ENCODE assay signal across 9 mouse cellular contexts in genomic region chr15:103014166-103015008, GRCm38 (mm10). TPM values are rescaled to one million over a fixed set of nuclear protein-coding genes. Genes with fewer than 3 reads are reported as not detected.
DNase-seq lines count a peak whose midpoint lies in the region; ATAC-seq lines count a peak whose summit lies in the region.
"Had no signal": no experiment of that assay in that cellular context is flagged by ENCODE, and none has a peak within 500 bp of the region (broad histone marks: within the 10 kb centered on the region; RNA-seq: fewer than 3 reads in every experiment).

No protein-coding gene starts in this region.

- H3K9me3 ChIP-seq in heart, embryonic 14.5 days (ENCODE audit: control insufficient read depth, low read length) = no peaks in the 10 kb centered on the region
- no peaks in the 10 kb centered on the region for H3K9me3 ChIP-seq in intestine, embryonic 15.5 days
- H3K9me3 ChIP-seq in midbrain, embryonic 11.5 days (ENCODE audit: control insufficient read depth, low read length) = no peaks in the 10 kb centered on the region

- no peak overlapping the region for H3K27ac ChIP-seq in heart, embryonic 14.5 days (replicated peaks in 1 of 2; ENCODE audit: control insufficient read depth in 1 of 2, insufficient read depth in 1 of 2, low read depth in 2 of 2, low read length in 2 of 2)
- peak overlapping the region; percentile 95 for H3K27ac ChIP-seq in intestine, embryonic 15.5 days
- H3K27ac ChIP-seq in midbrain, embryonic 11.5 days (ENCODE audit: low read depth, low read length) = no peak overlapping the region
- H3K27ac ChIP-seq: liver, embryonic 14.5 days had no signal

- no peak for DNase-seq in heart, adult 8-10 months (ENCODE audit: low spot score)
- peak; percentile 81 for DNase-seq in embryo, embryonic 9.5 days (ENCODE audit: extremely low spot score)
- DNase-seq in midbrain, embryonic 11.5 days (ENCODE audit: low spot score, missing footprints) = peak; percentile 94
- no peak for DNase-seq in left cerebral cortex, postnatal 14 days (ENCODE audit: low spot score in 2 of 2)
- no peak for DNase-seq in layer of hippocampus, postnatal 36 days
- DNase-seq in layer of hippocampus, adult 11-12 months (ENCODE audit: low spot score) = no peak

- H3K36me3 ChIP-seq in heart, embryonic 14.5 days (ENCODE audit: control insufficient read depth, insufficient read depth, low read length) = no peaks in the 10 kb centered on the region
- H3K36me3 ChIP-seq in intestine, embryonic 15.5 days = no peaks in the 10 kb centered on the region
- H3K36me3 ChIP-seq in midbrain, embryonic 11.5 days (ENCODE audit: control insufficient read depth, insufficient read depth, low read length) = no peaks in the 10 kb centered on the region

- H3K4me1 ChIP-seq in heart, embryonic 14.5 days (ENCODE audit: control insufficient read depth in 2 of 2, insufficient read depth in 2 of 2, low read length in 2 of 2) = 0 out of 4 replicates have a peak, but pooled peaks cover 0 to 4% of the 10 kb centered on the region in 2 experiments
- H3K4me1 ChIP-seq in intestine, embryonic 15.5 days (replicated peaks) = peaks cover 28% of the 10 kb centered on the region
- H3K4me1 ChIP-seq in midbrain, embryonic 11.5 days (ENCODE audit: control insufficient read depth, insufficient read depth, low read length) = no peaks in the 10 kb centered on the region

- intact Hi-C loops in left cerebral cortex, postnatal 14 days (cut with DNase I) = no loop called here

- no peak for ATAC-seq in heart, embryonic 14.5 days (ENCODE audit: insufficient number of reproducible peaks, insufficient read depth, low FRiP score, low read depth)
- ATAC-seq in intestine, embryonic 15.5 days = peak; percentile 61
- ATAC-seq in midbrain, embryonic 11.5 days (ENCODE audit: low FRiP score) = no peak

- no peak overlapping the region for H3K9ac ChIP-seq in heart, embryonic 14.5 days (ENCODE audit: low read length)
- peak overlapping the region; percentile 56 for H3K9ac ChIP-seq in intestine, embryonic 15.5 days
- H3K9ac ChIP-seq in midbrain, embryonic 11.5 days (ENCODE audit: low read length) = no peak overlapping the region
- H3K9ac ChIP-seq: liver, embryonic 14.5 days had no signal

- 1% methylated on average over 46 of the region's 57 CpGs for WGBS in heart, embryonic 14.5 days
- 2% methylated on average over 57 of the region's 57 CpGs for WGBS in intestine, embryonic 15.5 days
- 1% methylated on average over 57 of the region's 57 CpGs for WGBS in midbrain, embryonic 11.5 days

- H3K4me2 ChIP-seq in heart, embryonic 14.5 days (ENCODE audit: low read length) = peak overlapping the region; percentile 35
- peak overlapping the region; percentile 72 for H3K4me2 ChIP-seq in intestine, embryonic 15.5 days (replicated peaks)
- H3K4me2 ChIP-seq in midbrain, embryonic 11.5 days = no peak overlapping the region

- H3K27me3 ChIP-seq in heart, embryonic 14.5 days (ENCODE audit: control insufficient read depth, insufficient read depth, low read length) = peaks cover 98% of the 10 kb centered on the region
- H3K27me3 ChIP-seq in intestine, embryonic 15.5 days (replicated peaks) = peaks cover 88% of the 10 kb centered on the region
- H3K27me3 ChIP-seq in midbrain, embryonic 11.5 days (ENCODE audit: control insufficient read depth, insufficient read depth, low read length) = peaks cover 99% of the 10 kb centered on the region

- peak overlapping the region in 1 of 2 experiments; percentile 24; a peak in 2 of 4 replicates for H3K4me3 ChIP-seq in heart, embryonic 14.5 days (ENCODE audit: control insufficient read depth in 1 of 2, insufficient read depth in 1 of 2, low read depth in 1 of 2, low read length in 2 of 2)
- peak overlapping the region; percentile 32 for H3K4me3 ChIP-seq in intestine, embryonic 15.5 days (replicated peaks)
- no peak overlapping the region for H3K4me3 ChIP-seq in midbrain, embryonic 11.5 days (ENCODE audit: low read depth, low read length)

RNA-seq across cellular contexts. Expression of gene Hoxc4, which starts 4.3 kb away (rescaled TPM):
- polyA plus RNA-seq in heart, embryonic 14.5 days (2014; fragmentation: Nextera tagmentation; extraction: Ambion mirVana) = 0.30 TPM in 1 of 2 replicates, not detected in the other
- not detected for total RNA-seq in heart, adult 8-10 months (2022)
- polyA plus RNA-seq in intestine, embryonic 15.5 days (2015; fragmentation: Nextera tagmentation; extraction: Ambion mirVana) = 9.5 and 10.6 TPM in 2 replicates
- not detected in 2 replicates for polyA plus RNA-seq in midbrain, embryonic 11.5 days (2014; fragmentation: Nextera tagmentation; extraction: Ambion mirVana)
- total RNA-seq in left cerebral cortex, postnatal 14 days (2021) = not detected
- not detected for total RNA-seq in layer of hippocampus, postnatal 36 days (2021)

RNA-seq across cellular contexts. Expression of gene Hoxc6, which starts 16.3 kb away (rescaled TPM):
- 0.15 and 0.22 TPM in 2 replicates for polyA plus RNA-seq in heart, embryonic 14.5 days (2014; fragmentation: Nextera tagmentation; extraction: Ambion mirVana)
- total RNA-seq in heart, adult 8-10 months (2022) = under 1 TPM in 2 of 4 experiments, not detected in 2; 0.25 to 0.62 TPM
- polyA plus RNA-seq in intestine, embryonic 15.5 days (2015; fragmentation: Nextera tagmentation; extraction: Ambion mirVana) = 5.7 and 6.1 TPM in 2 replicates
- polyA plus RNA-seq in midbrain, embryonic 11.5 days (2014; fragmentation: Nextera tagmentation; extraction: Ambion mirVana) = not detected in 2 replicates
- not detected for total RNA-seq in left cerebral cortex, postnatal 14 days (2021)
- total RNA-seq in layer of hippocampus, postnatal 36 days (2021) = not detected

RNA-seq across cellular contexts. Expression of gene Hoxc8, which starts 24.0 kb away (rescaled TPM):
- not detected in 2 replicates for polyA plus RNA-seq in heart, embryonic 14.5 days (2014; fragmentation: Nextera tagmentation; extraction: Ambion mirVana)
- total RNA-seq in heart, adult 8-10 months (2022) = not detected
- polyA plus RNA-seq in intestine, embryonic 15.5 days (2015; fragmentation: Nextera tagmentation; extraction: Ambion mirVana) = 6.2 and 7.0 TPM in 2 replicates
- not detected in 2 replicates for polyA plus RNA-seq in midbrain, embryonic 11.5 days (2014; fragmentation: Nextera tagmentation; extraction: Ambion mirVana)
- total RNA-seq in left cerebral cortex, postnatal 14 days (2021) = not detected
- not detected for total RNA-seq in layer of hippocampus, postnatal 36 days (2021)

RNA-seq across cellular contexts. Expression of gene Hoxc9, which starts 38.1 kb away (rescaled TPM):
- polyA plus RNA-seq in heart, embryonic 14.5 days (2014; fragmentation: Nextera tagmentation; extraction: Ambion mirVana) = not detected in 2 replicates
- not detected for total RNA-seq in heart, adult 8-10 months (2022)
- polyA plus RNA-seq in intestine, embryonic 15.5 days (2015; fragmentation: Nextera tagmentation; extraction: Ambion mirVana) = 1.3 and 1.4 TPM in 2 replicates
- polyA plus RNA-seq in midbrain, embryonic 11.5 days (2014; fragmentation: Nextera tagmentation; extraction: Ambion mirVana) = not detected in 2 replicates
- not detected for total RNA-seq in left cerebral cortex, postnatal 14 days (2021)
- not detected for total RNA-seq in layer of hippocampus, postnatal 36 days (2021)

RNA-seq across cellular contexts. Expression of gene Hoxc5, which starts 47.1 kb away (rescaled TPM):
- polyA plus RNA-seq in heart, embryonic 14.5 days (2014; fragmentation: Nextera tagmentation; extraction: Ambion mirVana) = 0.07 TPM in 1 of 2 replicates, not detected in the other
- under 1 TPM in 1 of 4 experiments, not detected in 3; 0.12 TPM for total RNA-seq in heart, adult 8-10 months (2022)
- polyA plus RNA-seq in intestine, embryonic 15.5 days (2015; fragmentation: Nextera tagmentation; extraction: Ambion mirVana) = 7.7 and 10.1 TPM in 2 replicates
- not detected in 2 replicates for polyA plus RNA-seq in midbrain, embryonic 11.5 days (2014; fragmentation: Nextera tagmentation; extraction: Ambion mirVana)
- not detected for total RNA-seq in left cerebral cortex, postnatal 14 days (2021)
- total RNA-seq in layer of hippocampus, postnatal 36 days (2021) = not detected

Comparison
In these comparisons a context has a peak if more than half of its experiments do, and no peak if none do; other contexts are left out.
1. DNase-seq: peak in embryo, embryonic 9.5 days (single experiment) and midbrain, embryonic 11.5 days (single experiment); none in heart, adult 8-10 months (single experiment), left cerebral cortex, postnatal 14 days (0 of 2), layer of hippocampus, postnatal 36 days (0 of 2) and layer of hippocampus, adult 11-12 months (single experiment).